9 mouse cellular contexts compared by ENCODE assay signal in the genomic region with DNA sequence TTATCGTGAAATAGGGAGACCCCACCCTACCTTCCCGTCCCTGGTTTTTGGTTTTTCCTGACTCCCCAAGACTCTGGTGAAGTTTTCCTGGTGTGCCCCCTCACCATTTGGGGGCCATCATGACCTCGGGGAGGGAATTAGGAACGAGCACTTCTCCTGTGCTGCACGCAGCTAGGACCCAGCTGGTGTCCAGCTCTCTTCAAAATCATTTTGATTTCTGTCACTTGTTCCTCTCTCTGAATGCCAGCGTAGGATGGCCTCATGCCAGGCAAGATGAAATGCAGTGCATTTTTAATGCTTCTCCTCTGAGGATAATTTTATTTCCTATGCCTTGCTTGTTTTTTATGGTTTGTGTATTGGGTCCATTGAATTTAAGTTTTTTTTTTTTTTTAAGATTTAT. TPM values are rescaled to one million over a fixed set of nuclear protein-coding genes. Genes with fewer than 3 reads are reported as not detected.
A peak's percentile ranks its signal among the peaks of the same experiment; 100 is the strongest.
DNase-seq lines count a peak whose midpoint lies in the region; ATAC-seq lines count a peak whose summit lies in the region.
"Had no signal": no experiment of that assay in that cellular context is flagged by ENCODE, and none has a peak within 500 bp of the region (broad histone marks: within the 10 kb centered on the region; RNA-seq: fewer than 3 reads in every experiment).

No protein-coding gene starts in this region.

- 68% methylated on average over 6 of the region's 6 CpGs for WGBS in hindbrain, embryonic 13.5 days
- WGBS in hindbrain, embryonic 10.5 days: 88% methylated on average over 6 of the region's 6 CpGs
- 77% methylated on average over 6 of the region's 6 CpGs for WGBS in midbrain, embryonic 15.5 days

- no peaks in the 10 kb centered on the region for H3K9me3 ChIP-seq in hindbrain, embryonic 13.5 days
- H3K9me3 ChIP-seq in hindbrain, embryonic 10.5 days: no peaks in the 10 kb centered on the region
- H3K9me3 ChIP-seq in midbrain, embryonic 15.5 days: no peaks in the 10 kb centered on the region
- H3K9me3 ChIP-seq: lung, embryonic 15.5 days had no signal

- H3K4me1 ChIP-seq in hindbrain, embryonic 13.5 days (replicated peaks): peaks cover 43% of the 10 kb centered on the region
- peaks cover 22% of the 10 kb centered on the region for H3K4me1 ChIP-seq in hindbrain, embryonic 10.5 days (replicated peaks)
- H3K4me1 ChIP-seq in midbrain, embryonic 15.5 days: peaks cover 38% of the 10 kb centered on the region

- DNase-seq in hindbrain, embryonic 10.5 days (ENCODE audit: low spot score): no peak
- DNase-seq in cerebellum, adult 9-10 months: peak; percentile 64
- peak; percentile 39 to 40 for DNase-seq in cerebellum, postnatal 36 days
- DNase-seq in urinary bladder, adult 18-20 months (ENCODE audit: low spot score in 2 of 2): no peak
- no peak for DNase-seq in kidney, postnatal 10 days
- DNase-seq: kidney, postnatal 25 days had no signal

- no peak for ATAC-seq in hindbrain, embryonic 13.5 days (ENCODE audit: low FRiP score)
- no peak for ATAC-seq in midbrain, embryonic 15.5 days (replicated peaks)

- H3K27ac ChIP-seq in hindbrain, embryonic 13.5 days: peak overlapping the region; percentile 62
- no peak overlapping the region for H3K27ac ChIP-seq in hindbrain, embryonic 10.5 days
- 0 out of 2 replicates have a peak overlapping the region, but pooled peaks have one; percentile 75 for H3K27ac ChIP-seq in midbrain, embryonic 15.5 days

- peaks cover 24% of the 10 kb centered on the region for H3K36me3 ChIP-seq in hindbrain, embryonic 13.5 days
- H3K36me3 ChIP-seq in hindbrain, embryonic 10.5 days: peaks cover 38% of the 10 kb centered on the region
- peaks cover 5% of the 10 kb centered on the region; the same call in 1 of the 2 replicates for H3K36me3 ChIP-seq in midbrain, embryonic 15.5 days (replicated peaks)

- peak overlapping the region; percentile 75 for H3K4me2 ChIP-seq in hindbrain, embryonic 13.5 days
- H3K4me2 ChIP-seq in midbrain, embryonic 15.5 days: no peak overlapping the region

- no peak overlapping the region for H3K4me3 ChIP-seq in hindbrain, embryonic 13.5 days
- H3K4me3 ChIP-seq in hindbrain, embryonic 10.5 days: no peak overlapping the region
- no peak overlapping the region for H3K4me3 ChIP-seq in midbrain, embryonic 15.5 days

- H3K9ac ChIP-seq in hindbrain, embryonic 13.5 days: no peak overlapping the region; the same call in 1 of the 2 replicates
- H3K9ac ChIP-seq in midbrain, embryonic 15.5 days: no peak overlapping the region
- H3K9ac ChIP-seq: lung, embryonic 15.5 days had no signal

- no peaks in the 10 kb centered on the region for H3K27me3 ChIP-seq in hindbrain, embryonic 13.5 days
- H3K27me3 ChIP-seq in hindbrain, embryonic 10.5 days (ENCODE audit: insufficient read depth, poor library complexity, severe bottlenecking): no peaks in the 10 kb centered on the region; the same call in 1 of the 2 replicates
- H3K27me3 ChIP-seq in midbrain, embryonic 15.5 days (replicated peaks): no peaks in the 10 kb centered on the region
- H3K27me3 ChIP-seq: lung, embryonic 15.5 days had no signal

RNA-seq across cellular contexts. Expression of a gene that starts 2.0 kb away (rescaled TPM):
- 399 and 414 TPM in 2 replicates for polyA plus RNA-seq in hindbrain, embryonic 13.5 days (2015; fragmentation: Nextera tagmentation; extraction: Ambion mirVana)
- 261 and 297 TPM in 2 replicates for polyA plus RNA-seq in hindbrain, embryonic 10.5 days (2016; fragmentation: Nextera tagmentation; extraction: Ambion mirVana)
- 426 and 433 TPM in 2 replicates for polyA plus RNA-seq in midbrain, embryonic 15.5 days (2015; fragmentation: Nextera tagmentation; extraction: Ambion mirVana)

RNA-seq across cellular contexts. Expression of a gene that starts 2.2 kb away (rescaled TPM):
- polyA plus RNA-seq in hindbrain, embryonic 13.5 days (2015; fragmentation: Nextera tagmentation; extraction: Ambion mirVana): 33.2 and 38.5 TPM in 2 replicates
- polyA plus RNA-seq in hindbrain, embryonic 10.5 days (2016; fragmentation: Nextera tagmentation; extraction: Ambion mirVana): 60.8 and 68.0 TPM in 2 replicates
- polyA plus RNA-seq in midbrain, embryonic 15.5 days (2015; fragmentation: Nextera tagmentation; extraction: Ambion mirVana): 42.2 and 45.3 TPM in 2 replicates

RNA-seq across cellular contexts. Expression of a gene that starts 42.6 kb away (rescaled TPM):
- 42.5 and 48.2 TPM in 2 replicates for polyA plus RNA-seq in hindbrain, embryonic 13.5 days (2015; fragmentation: Nextera tagmentation; extraction: Ambion mirVana)
- polyA plus RNA-seq in hindbrain, embryonic 10.5 days (2016; fragmentation: Nextera tagmentation; extraction: Ambion mirVana): 21.1 and 24.8 TPM in 2 replicates
- polyA plus RNA-seq in midbrain, embryonic 15.5 days (2015; fragmentation: Nextera tagmentation; extraction: Ambion mirVana): 21.0 and 21.6 TPM in 2 replicates

Comparison
In these comparisons a context has a peak if more than half of its experiments do, and no peak if none do; other contexts are left out.
1. DNase-seq: peak in cerebellum, adult 9-10 months (single experiment) and cerebellum, postnatal 36 days (2 of 2); none in hindbrain, embryonic 10.5 days (single experiment), urinary bladder, adult 18-20 months (0 of 2) and kidney, postnatal 10 days (single experiment).